Mouse (Mus musculus) cortical plate, adult 2 months (tissue): Measurements from ENCODE around the gene Olfr403.
"Not testable (repeated sequence)": the region's sequence is repeated elsewhere in the genome, so short reads cannot be mapped to it uniquely, and the experiment has no call there.

Experiments used
- CTCF ChIP-seq: fragments of 200-500 bp; IDR thresholded peaks from 2 replicates; pipeline ENCODE4 v1.5.1; 2011; ENCODE audit warnings: mild to moderate bottlenecking, control low read depth, low read length; ENCODE audit not compliant: insufficient read depth; ENCODE audit errors: extremely low read depth
- POLR2A ChIP-seq: fragments of 200-500 bp; IDR thresholded peaks from 2 replicates; pipeline ENCODE4 v1.6.1; 2011; ENCODE audit warnings: mild to moderate bottlenecking, low read length, control low read depth; ENCODE audit not compliant: insufficient read depth; ENCODE audit errors: extremely low read depth

GRCm38 (mm10) chr11:74140001-74140400, 46.0 kb upstream of the Olfr403 start:
- not testable (repeated sequence) for TF ChIP-seq CTCF, POLR2A
